Mouse (Mus musculus): ENCODE data around the gene Traf5.

GRCm38 (mm10) chr1:192074824-192075223, 17.5 kb downstream of the Traf5 start:
- TF ChIP-seq POLR2A (IDR thresholded peaks at IDR 0.05; ENCODE audit: low read depth, low read length) (no peak), CTCF (IDR thresholded peaks at IDR 0.05; ENCODE audit: extremely low read depth, insufficient read length, insufficient replicate concordance, low read depth, low read length) (no peak)
